Mouse (Mus musculus) neutrophil, adult 5-6 weeks (primary cell): ENCODE measurements around the gene Prkar1a. TPM values are rescaled to one million over a fixed set of nuclear protein-coding genes. Genes with fewer than 3 reads are reported as not detected.
"Not testable (repeated sequence)": the region's sequence is repeated elsewhere in the genome, so short reads cannot be mapped to it uniquely, and the experiment has no call there.

ENCODE experiments used
- ATAC-seq: fragments of 151-379, 151-347 bp; 2 replicates; pipeline ENCODE4 v1.8.0; 2017; ENCODE audit warnings: mild to moderate bottlenecking, moderate TSS enrichment; ENCODE audit not compliant: insufficient number of reproducible peaks, poor library complexity, low FRiP score, severe bottlenecking; ENCODE audit errors: extremely low read depth
- total RNA-seq: library from RNA; stranded (forward); fragments of 200-1000 nt; gene quantifications from 2 replicates; pipeline ENCODE4 v1.2.3, GENCODE M21; 2017

The Prkar1a gene
- total RNA-seq, 1 experiment from 2014 or later = 123 TPM

GRCm38 (mm10) chr11:109635871-109636395 is 13.3 kb upstream of the Prkar1a start:
- no peak for ATAC-seq

- ATAC-seq = no peak
Measured at GRCm38 (mm10) chr11:109641498-109642222, 7.5 kb upstream of the Prkar1a start.

- no peak for ATAC-seq
Measured at GRCm38 (mm10) chr11:109648510-109648909, 695 bp upstream of the Prkar1a start.

GRCm38 (mm10) chr11:109649975-109650701 is 933 bp downstream of the Prkar1a start:
- peak; percentile 63 for ATAC-seq

- ATAC-seq = peak; percentile 88
Measured at GRCm38 (mm10) chr11:109650788-109651565, 1.8 kb downstream of the Prkar1a start.

- ATAC-seq = no peak
Measured at GRCm38 (mm10) chr11:109651566-109652024, 2.4 kb downstream of the Prkar1a start.

GRCm38 (mm10) chr11:109652505-109652904 is 3.3 kb downstream of the Prkar1a start:
- ATAC-seq = no peak

GRCm38 (mm10) chr11:109653201-109653600 is 4.0 kb downstream of the Prkar1a start:
- no peak for ATAC-seq

- ATAC-seq = no peak
Measured at GRCm38 (mm10) chr11:109654581-109654980, 5.4 kb downstream of the Prkar1a start.

GRCm38 (mm10) chr11:109656232-109656631 is 7.0 kb downstream of the Prkar1a start:
- no peak for ATAC-seq

- not testable (repeated sequence) for ATAC-seq
Measured at GRCm38 (mm10) chr11:109660526-109660925, 11.3 kb downstream of the Prkar1a start.

- ATAC-seq = no peak
Measured at GRCm38 (mm10) chr11:109664293-109664692, 15.1 kb downstream of the Prkar1a start.

- ATAC-seq = no peak
Measured at GRCm38 (mm10) chr11:109665424-109665823, 16.2 kb downstream of the Prkar1a start.

- no peak for ATAC-seq
Measured at GRCm38 (mm10) chr11:109666411-109666810, 17.2 kb downstream of the Prkar1a start.

- no peak for ATAC-seq
Measured at GRCm38 (mm10) chr11:109667371-109667770, 18.2 kb downstream of the Prkar1a start.

- no peak for ATAC-seq
Measured at GRCm38 (mm10) chr11:109668115-109668725, 19.0 kb downstream of the Prkar1a start.

- no peak for ATAC-seq
Measured at GRCm38 (mm10) chr11:109669149-109669708, 20.0 kb downstream of the Prkar1a start.

GRCm38 (mm10) chr11:109670026-109670916 is 21.1 kb downstream of the Prkar1a start:
- no peak for ATAC-seq
